Mouse (Mus musculus) cerebellum, adult 2 months (tissue): ENCODE data around the gene Stard3.

Experiments used
- CTCF ChIP-seq: fragments of 200-500 bp; IDR thresholded peaks from 2 replicates; pipeline ENCODE4 v1.5.1; 2011; ENCODE audit warnings: low read depth, mild to moderate bottlenecking, control low read depth, low read length, moderate library complexity, borderline replicate concordance; ENCODE audit not compliant: insufficient read depth
- POLR2A ChIP-seq: fragments of 200-500 bp; IDR thresholded peaks from 2 replicates; pipeline ENCODE4 v1.6.1; 2011; ENCODE audit warnings: low read length, control low read depth, borderline replicate concordance; ENCODE audit not compliant: insufficient read depth

GRCm38 (mm10) chr11:98380106-98380505, 21.9 kb downstream of the Stard3 start:
- no peak for TF ChIP-seq POLR2A
- TF ChIP-seq CTCF: no peak
